Mouse (Mus musculus) gastrocnemius, postnatal 36 days (tissue): ENCODE measurements around the gene Brinp2. TPM values are rescaled to one million over a fixed set of nuclear protein-coding genes. Genes with fewer than 3 reads are reported as not detected.

Experiments
- DNase-seq, 2 experiments: peaks; one replicate each; pipeline ENCODE4 v3.0.0; 2022
- intact Hi-C: fragments of 180-260 bp; cut with DNase I; formaldehyde crosslinking; loops from one replicate; pipeline ENCODE4 v1.15.1; 2025
- total RNA-seq, 2 experiments: library from RNA; stranded (reverse); gene quantifications; 2 replicates each; pipeline ENCODE4 v1.2.3; 2021

Brinp2 gene
- total RNA-seq, 2 experiments from 2014 or later, result 0.26 to 0.37 TPM

DNA sequence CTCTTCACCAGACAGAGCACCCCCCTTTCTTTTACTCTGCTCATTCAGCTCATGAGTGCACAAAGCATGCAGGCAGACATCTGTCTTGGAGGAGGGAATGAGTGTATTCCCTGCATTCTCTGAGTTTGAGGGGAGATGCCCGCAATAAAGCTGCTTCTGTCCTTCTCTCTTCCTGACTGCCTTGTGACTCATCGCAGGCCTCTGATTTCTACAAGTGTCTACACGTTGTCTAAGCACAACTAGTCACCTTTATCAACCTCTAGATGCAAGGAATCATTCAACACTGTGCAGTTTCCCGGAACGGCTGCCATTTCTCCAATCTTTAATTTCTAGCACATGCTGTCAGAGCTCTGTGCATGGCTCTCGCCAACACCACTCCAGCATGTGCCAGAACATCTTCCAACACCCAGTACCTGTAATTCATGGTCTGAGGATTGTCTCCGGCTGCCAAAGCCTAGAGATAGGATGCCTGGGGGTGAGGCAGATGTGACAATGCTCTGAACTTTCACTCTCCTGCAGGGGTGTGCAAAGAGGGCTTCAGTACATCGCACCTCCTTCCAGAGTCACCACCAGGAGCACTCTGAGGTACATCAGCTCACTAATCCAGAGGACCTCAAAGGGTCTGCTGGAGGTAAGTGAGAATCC lies 59.7 kb downstream of the Brinp2 start:
- DNase-seq, result no peak
- intact Hi-C loops, result no loop called here

DNA sequence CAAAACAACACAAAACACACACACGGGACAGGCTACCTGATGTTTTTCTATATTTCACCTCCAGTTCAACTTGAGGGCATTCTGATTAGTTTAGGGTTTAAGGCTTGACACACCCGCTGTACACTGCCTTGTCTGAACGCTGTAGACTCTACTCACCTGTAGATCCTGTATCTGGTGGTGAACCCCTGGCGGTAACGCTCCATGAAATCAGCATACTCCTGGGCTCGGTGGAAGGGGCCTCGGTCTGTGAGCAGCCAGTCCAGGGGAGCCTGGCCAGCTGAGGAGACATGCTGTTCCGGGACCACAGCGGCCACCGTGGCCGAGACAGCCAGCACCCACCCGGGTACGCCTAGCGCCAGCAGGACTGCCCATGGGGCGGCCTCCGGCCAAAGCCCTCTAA lies 60.9 kb downstream of the Brinp2 start:
- intact Hi-C loops, result no loop called here
- no peak for DNase-seq

DNA sequence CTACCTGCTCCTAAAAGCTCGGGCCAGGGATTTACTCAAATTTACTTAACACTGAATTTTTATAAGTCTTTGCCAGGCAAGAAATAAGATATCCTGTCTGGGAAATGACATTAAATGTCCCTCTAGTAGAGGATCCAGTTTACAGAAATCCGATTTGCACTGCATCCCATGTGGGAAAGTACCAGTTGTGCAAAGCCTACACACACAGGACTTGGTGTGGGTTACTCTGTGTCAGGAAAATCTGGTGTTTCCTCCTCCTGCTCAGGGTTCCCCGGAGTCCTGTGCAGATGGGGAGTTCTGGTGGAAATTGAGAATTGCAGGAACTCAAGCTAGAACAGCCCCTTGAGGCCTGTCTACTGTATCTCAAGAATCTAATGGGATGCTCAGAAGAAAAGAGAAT lies 70.9 kb downstream of the Brinp2 start:
- no peak for DNase-seq
- intact Hi-C loops, result no loop called here

DNA sequence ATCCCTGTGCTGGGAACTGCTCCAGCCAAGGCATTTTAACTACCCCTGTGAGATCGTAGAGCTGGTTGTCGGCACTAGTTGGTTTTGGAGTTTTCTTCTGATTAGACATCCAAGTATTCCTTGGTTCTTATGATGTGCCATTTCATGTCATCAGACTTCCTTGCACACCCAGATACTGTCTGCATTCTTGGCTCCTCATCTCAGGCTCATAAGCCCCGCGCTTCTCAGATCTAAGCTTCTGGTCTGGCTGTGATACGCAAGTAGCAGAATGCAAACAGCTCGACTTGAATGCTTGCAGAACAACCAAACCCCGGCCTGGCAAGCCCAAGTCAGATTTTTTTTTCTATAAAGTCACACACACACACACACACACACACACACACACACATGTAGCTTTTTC lies 72.3 kb downstream of the Brinp2 start:
- intact Hi-C loops, result no loop called here
- no peak for DNase-seq

DNA sequence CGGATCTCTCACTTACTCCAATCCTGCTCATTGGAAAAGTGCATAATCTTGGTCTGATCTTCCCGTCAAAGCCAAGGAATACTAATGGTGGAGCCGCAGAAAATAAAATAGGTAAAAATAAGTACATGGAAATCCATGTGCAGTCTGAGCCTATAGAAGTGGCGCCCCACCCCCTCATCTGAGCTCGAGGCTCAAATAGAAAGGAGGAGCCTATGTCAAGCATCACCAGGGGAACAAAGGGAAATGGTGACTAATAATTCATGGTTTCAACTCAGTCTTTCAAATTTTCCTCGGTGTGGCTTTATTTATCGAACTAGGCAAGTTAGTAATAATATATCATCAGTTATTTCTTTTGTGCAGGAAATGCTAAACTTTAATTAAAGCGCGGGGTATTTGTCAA lies 84.1 kb downstream of the Brinp2 start:
- DNase-seq, result no peak
- intact Hi-C loops, result no loop called here

DNA sequence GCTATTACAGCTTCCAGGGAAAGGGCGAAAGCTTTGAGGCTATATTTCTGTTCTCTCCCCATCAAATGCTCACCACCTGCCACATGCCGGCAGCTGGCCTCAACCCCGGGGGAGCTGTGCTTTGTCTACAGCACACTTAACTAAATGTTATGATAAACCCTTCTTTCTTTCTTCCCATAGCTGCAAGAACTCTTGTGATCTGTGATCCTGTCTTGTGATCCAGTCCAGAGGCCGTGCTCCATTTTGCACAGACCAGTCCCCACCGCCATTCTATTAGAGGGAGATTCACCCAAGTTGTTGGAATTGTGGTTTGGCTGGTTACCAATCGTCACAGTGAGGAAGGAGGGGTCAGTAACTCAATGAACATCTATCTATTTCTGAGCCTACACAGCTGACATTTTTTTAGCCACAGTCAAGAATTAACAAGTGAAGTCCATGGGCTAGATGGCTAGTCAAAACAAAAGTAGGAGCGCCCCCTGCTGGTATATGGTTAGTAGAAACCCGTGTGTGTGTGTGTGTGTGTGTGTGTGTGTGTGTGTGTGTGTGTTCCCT lies 89.0 kb downstream of the Brinp2 start:
- DNase-seq, result no peak
- intact Hi-C loops, result no loop called here

DNA sequence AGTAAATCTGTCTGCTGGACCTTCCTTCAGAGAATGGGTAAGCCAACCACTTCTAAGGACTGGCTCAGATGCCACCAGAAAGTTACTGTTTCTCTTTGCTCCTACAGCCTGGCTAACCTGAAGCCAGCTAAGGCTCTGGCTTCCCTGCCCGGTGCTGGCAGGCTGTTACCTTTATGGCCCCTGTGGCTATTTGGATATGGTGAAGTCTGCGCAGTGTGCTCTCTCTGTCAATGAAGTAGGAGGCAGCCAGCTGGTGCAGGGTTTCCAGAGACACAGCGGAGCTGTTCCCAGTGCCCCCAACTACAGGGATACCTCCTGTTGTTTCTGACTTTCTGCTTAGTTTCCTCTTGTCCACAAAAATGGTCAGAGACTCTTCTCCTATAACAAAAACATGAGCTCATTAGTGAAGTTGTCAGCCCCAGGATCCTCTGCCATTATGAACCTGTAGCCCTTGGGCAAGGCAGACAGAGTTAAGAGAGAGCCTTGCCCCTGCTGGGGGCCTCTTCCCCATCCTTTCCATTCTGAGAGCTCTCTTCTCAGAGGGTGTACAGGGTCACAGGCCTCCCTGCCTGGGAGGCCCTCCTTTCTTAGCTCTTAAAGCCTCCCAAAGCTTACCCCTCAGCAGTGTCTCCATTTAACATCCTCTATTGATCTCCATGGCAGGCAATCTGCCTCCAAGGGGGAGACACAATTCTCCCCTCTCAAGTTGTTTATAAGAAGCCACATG lies 89.7 kb downstream of the Brinp2 start:
- DNase-seq, result no peak
- intact Hi-C loops, result no loop called here

DNA sequence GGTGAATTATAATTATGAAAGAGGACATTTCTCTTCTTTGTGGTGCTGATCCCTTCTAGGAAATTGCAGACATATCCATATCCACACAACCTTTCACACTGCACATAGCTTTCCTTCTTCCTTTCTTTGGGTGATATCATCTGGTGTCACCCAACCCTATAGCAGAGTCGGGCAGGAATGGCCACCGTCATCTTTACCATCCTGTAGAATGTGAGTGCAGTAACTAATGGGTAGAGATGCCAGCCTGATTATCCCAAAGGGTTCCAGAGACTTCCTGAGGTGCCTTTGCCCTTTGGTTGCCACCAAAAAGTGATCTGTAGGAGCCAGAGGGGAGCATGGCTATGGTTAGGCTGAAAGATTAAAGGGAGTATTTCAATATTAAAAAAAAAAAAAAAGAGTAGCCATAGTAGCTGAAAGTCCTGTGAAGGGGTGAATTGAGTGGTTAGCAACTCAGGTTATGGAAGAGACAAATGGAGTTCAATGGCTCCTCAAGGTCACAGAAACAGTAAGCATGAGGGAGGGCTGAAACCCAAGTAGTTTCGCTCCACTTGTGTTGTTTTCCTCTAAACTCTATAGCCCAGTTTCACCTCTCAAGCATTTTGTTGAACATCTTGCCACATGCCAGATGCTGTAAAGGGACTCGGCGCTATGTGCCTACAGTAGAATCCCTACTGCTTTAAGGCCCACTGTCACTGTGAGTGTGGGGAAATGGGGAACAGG lies 96.5 kb downstream of the Brinp2 start:
- no peak for DNase-seq
- intact Hi-C loops, result no loop called here

DNA sequence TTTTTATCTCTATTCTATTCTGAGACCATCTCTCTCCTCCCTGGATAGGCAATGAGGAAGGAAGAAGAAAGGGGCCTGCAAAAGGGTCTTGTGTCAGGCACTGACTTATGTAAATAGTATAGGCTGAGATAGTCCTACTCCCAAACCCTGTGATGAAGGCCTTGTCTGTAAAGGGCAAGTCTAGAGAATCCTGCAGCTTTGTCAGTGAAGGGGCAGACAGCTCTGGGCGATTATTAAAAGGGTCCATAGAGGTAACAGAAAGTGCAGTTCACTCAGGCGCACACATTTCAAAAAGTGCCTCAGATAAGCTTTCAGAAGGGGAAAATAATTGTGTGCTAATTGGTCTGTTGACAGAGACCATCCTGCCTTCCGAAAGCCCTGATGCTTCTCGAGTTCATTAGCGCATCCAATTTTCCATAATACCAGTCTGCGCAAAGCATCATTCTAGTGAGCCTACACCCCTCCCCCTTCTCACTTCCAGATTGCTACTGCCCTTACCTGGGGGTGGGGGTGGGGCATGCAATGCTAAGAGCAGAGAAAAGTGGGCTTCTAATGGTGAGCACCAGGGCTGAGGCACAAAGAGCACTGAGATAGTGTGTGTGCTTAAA lies 97.3 kb downstream of the Brinp2 start:
- no peak for DNase-seq
- intact Hi-C loops, result no loop called here

DNA sequence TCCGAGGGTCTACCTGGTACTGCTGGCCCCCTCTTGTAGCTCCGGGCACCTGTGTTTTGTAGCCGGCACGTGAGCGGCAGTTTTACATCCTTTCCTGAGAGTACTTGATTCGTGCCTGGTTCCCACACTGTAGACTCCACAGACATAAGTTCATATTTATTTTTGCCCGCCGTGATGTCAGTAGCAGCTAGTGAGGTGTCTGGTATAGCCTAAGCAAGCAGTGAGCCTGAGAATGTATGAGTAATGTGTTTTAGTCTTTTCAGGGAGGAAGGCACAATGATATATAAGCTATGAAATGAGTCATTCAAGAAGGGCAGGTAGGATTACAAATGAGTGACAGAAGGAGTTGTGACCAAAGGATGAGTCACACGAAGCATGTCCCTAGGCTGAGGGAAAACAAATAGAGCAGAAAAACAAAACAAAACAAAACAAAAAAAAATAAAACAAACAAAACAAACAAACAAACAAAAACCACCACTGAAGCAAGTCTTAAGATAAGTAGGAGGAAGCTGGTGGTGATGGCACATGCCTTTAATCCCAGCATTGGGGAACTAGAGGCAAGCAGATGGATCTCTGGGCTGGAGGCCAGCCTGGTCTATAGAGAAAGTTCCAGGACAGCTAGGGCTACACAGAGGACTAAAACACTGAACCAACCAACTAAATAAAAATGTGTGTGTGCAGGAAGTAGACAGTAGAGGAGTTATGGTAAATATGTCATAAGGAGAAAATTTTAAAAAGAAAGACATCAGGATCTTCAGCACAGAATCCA lies 100.0 kb downstream of the Brinp2 start:
- DNase-seq, result no peak
- intact Hi-C loops, result no loop called here

DNA sequence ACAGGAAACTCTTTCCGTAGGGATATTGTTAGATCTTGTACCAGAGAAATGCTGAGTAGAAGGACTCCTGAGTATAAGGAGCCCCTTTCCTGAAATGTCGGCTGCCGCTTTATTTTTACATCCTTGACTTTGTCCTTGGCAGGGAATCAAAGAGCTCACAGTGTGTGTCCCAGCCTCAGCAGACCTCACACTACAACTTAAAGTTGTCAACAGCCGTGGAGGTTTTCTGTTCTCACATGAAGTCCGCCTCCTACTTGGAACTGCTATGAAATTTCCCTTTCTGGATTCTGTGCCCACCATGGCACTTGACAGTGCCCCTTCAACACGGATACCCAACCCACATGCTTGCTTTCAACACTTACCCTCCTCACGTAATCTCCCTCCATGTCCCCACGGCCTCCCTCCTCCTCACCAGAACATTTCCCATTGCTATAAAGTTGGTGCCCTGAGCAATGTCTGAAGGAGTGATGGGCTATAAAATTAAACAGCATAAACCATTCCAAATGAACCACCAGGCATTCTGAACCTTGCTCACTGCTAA lies 103.4 kb downstream of the Brinp2 start:
- intact Hi-C loops, result no loop called here
- no peak for DNase-seq

DNA sequence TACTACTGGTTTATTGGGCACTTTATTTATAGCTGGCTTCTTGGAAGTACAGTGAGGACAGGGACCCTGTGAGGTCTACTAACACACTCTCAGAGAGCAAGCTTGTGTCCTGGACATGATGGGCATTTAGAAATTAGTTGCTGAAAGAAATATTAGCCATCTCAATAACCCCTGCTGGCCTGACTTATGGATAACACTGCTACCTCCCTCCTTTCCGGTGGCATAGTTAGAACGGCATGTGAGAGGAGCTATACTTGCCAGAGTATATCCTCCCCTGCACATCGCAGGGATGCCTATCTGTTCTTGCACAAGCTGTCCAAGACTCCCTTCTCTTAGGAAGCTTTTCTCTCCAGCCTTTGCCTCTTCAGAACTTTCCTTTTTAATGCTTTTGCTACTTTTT lies 107.9 kb downstream of the Brinp2 start:
- intact Hi-C loops, result no loop called here
- DNase-seq, result no peak

DNA sequence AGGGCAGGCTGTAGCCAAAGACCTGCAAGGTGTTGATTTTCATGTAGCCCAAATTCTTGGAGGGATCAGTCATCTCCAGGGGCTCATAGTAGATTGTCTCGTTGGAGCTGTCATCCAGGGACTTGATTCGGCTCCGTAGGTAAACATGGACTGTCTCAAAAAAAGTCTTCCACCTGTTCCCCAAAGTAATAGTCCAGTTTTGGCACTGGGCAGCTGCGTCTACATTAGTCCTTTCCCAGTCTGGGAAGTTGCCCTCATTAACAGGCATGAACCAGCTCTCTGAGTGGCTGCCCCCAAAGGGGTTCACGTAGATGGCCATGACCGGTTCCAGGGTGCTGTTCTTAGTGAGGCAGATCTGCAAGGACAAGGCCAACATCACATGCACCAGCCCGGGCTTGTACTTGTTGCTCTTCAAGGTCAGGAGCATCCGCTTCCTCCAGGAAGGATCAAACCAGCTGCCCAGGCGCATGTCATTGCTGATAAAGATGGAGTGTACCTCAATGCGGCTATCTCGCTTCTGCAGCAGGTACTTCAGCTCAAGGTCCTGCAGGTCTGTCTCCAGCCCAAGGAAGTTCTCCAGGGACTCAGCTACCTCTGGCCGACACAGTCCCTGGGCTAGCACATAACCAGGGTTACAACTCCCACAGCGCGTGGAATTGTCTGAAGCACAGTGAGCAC lies 109.5 kb downstream of the Brinp2 start:
- intact Hi-C loops, result no loop called here
- DNase-seq, result no peak

DNA sequence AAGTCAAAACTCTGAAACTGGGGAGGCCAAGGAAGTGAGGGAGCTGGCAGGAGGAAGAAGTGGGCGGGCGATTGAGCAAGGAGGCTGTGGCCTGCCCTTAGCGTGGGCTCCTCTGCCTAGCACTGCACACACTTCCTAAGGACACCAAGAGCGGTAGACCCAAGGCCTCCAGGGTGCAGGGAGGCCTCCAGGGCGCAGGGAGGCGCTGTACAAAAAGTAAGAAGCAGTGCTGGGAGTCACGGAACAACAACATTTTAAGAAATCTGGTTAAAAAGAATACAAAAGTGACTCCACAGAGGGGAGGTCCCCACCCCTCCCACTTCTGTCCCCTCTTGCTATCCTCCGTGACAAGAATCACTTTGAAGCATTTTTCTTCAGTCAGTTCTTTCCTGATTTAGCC lies 110.6 kb downstream of the Brinp2 start:
- no peak for DNase-seq
- intact Hi-C loops, result no loop called here

DNA sequence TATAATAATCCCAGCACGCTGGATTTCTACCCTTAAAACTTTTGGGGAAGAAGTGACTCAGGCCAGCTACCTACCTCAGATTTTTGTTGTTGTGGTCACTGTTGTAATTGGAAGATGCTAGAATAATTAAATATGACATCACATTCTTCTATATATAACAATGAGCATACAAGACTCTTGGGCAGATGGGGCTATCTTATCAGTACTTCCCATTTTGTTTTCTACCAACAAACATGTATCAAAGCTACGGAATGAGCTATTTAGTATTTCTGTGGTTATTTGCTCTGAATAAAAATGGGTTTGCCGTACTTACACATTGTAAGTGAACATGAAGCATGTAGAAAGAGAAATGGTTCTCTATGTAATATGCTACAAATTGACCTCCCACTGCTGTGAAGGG lies 112.1 kb downstream of the Brinp2 start:
- intact Hi-C loops, result no loop called here

DNA sequence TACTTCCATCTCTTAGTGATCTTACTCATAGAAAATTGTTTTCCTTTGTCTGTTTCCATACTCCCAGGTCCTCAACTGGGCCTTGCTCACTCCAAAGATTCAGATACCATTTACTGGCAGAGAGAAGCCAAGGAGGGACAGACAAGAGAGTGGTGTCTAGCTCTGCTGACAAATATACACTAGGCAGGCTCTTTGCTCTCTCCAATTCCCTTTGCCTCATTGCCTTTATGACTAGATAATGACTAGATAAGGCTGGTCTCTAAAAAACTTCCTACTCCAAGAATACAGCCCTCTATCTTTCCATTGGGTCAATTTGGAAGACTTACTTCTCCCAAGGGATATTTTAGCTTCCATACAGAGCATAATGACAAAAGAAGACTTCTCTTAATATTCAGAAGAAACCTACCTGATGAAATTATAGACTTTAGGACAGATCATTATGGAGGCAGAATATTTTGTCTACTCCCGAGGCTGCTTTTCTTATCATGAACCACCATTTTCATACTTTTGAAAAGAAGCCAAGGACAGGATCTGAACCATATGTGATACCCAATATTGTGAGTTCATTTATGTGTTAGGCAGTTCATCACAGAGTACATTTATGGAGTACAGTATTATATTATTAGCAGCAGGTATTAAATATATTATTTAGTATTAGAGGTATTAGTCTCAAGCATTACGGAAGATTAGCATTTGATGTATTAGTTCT lies 114.1 kb downstream of the Brinp2 start:
- intact Hi-C loops, result no loop called here
- DNase-seq, result no peak

More for the DNA sequence above, 112.1 kb downstream of the Brinp2 start:
- DNase-seq, result no peak

DNA sequence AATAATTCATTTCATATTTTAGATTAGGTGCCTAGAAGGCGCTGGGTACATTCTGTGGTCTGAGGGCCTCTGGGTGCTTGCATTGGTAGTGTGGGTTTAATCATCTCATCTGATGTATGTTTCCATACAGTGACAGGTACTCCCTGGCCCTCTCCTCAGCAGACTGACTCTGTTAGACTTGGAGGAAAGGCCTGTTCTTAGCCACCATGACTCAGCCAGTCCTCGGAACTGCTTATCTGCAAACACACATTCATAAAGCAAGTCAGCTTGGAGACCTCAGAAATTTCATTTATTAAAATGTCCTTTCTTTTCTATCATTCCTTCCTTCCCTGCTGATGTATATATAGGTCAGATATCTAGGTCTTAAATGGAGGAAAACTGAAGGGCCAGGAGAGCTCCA lies 116.3 kb downstream of the Brinp2 start:
- intact Hi-C loops, result no loop called here
- DNase-seq, result no peak

DNA sequence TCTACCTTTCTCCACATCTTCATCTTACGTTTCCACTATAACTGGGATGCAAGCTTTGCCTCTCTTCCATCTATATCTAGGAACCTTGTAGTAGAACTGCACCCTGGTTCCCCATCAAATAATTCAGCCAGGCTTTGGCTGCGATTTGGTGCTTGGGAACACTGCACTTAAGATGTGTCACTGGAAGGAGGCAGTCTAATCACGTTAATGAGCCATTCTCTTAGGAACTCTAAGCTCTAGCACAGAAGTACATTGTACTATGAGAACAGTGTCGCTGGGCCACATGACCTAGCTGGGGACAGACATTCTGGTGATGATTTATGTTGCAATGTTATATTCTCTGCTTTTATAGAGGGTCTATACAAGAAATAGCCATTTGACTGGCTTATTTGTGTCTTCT lies 117.4 kb downstream of the Brinp2 start:
- intact Hi-C loops, result no loop called here
- DNase-seq, result no peak

DNA sequence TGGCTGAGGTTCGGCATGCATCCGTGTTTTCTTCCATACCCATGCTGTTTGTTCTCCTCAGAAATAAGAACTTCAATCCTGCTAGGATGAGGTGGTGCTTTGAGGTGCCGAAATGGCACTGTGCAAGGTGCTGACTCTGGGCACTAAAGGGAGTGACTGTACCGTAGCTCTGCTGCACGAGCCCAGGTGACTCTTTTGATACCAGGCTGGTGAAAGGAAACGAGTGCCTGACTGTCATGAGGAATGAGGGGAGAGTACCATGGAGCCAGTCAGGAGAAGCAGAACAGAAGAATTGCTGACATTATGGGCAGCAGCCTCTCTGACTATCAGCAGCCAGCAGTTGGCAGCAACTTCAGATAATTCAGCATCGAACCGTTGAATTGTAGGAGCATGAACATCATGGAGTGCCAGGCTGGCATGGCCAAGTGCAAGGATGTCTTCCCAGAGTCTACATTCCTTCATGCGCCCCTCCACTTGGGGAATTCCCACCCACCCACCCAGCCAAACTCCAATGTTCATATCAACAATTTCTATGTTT lies 127.4 kb downstream of the Brinp2 start:
- intact Hi-C loops, result no loop called here
- no peak for DNase-seq
